ENCODE assay signal across 16 mouse cellular contexts in genomic region chr3:26640321-26641075, GRCm38 (mm10). TPM values are rescaled to one million over a fixed set of nuclear protein-coding genes. Genes with fewer than 3 reads are reported as not detected.
DNase-seq lines count a peak whose midpoint lies in the region; ATAC-seq and TF ChIP-seq lines count a peak whose summit lies in the region.
"Had no signal": no experiment of that assay in that cellular context is flagged by ENCODE, and none has a peak within 500 bp of the region (broad histone marks: within the 10 kb centered on the region; RNA-seq: fewer than 3 reads in every experiment).

No protein-coding gene starts in this region.

- WGBS in embryonic facial prominence, embryonic 11.5 days, result 72% methylated on average over 8 of the region's 8 CpGs
- WGBS in embryonic facial prominence, embryonic 10.5 days, result 73% methylated on average over 8 of the region's 8 CpGs
- WGBS in hindbrain, embryonic 16.5 days, result 45% methylated on average over 8 of the region's 8 CpGs

- no peak for TF ChIP-seq CTCF in testis, adult 2 months (IDR thresholded peaks at IDR 0.05; ENCODE audit: control insufficient read depth, insufficient read depth, insufficient replicate concordance, low read depth, low read length)

- no peaks in the 10 kb centered on the region for H3K9me3 ChIP-seq in embryonic facial prominence, embryonic 11.5 days (replicated peaks; ENCODE audit: control insufficient read depth, low read length)
- no peaks in the 10 kb centered on the region for H3K9me3 ChIP-seq in embryonic facial prominence, embryonic 10.5 days
- no peaks in the 10 kb centered on the region for H3K9me3 ChIP-seq in hindbrain, embryonic 16.5 days (ENCODE audit: control insufficient read depth, low read length)

- no peaks in the 10 kb centered on the region for H3K4me1 ChIP-seq in embryonic facial prominence, embryonic 11.5 days (ENCODE audit: control insufficient read depth, insufficient read depth, low read length)
- H3K4me1 ChIP-seq in embryonic facial prominence, embryonic 10.5 days, result peaks cover 4% of the 10 kb centered on the region; the same call in 1 of the 2 replicates
- H3K4me1 ChIP-seq in testis, adult 2 months (ENCODE audit: control insufficient read depth, insufficient read depth, low read length), result peaks cover 2% of the 10 kb centered on the region
- peaks cover 9% of the 10 kb centered on the region for H3K4me1 ChIP-seq in hindbrain, embryonic 16.5 days (ENCODE audit: control insufficient read depth, insufficient read depth, low read depth, low read length)
- H3K4me1 ChIP-seq: liver, embryonic 15.5 days had no signal

- no peak overlapping the region for H3K4me2 ChIP-seq in embryonic facial prominence, embryonic 11.5 days (ENCODE audit: low read depth, low read length)
- no peak overlapping the region for H3K4me2 ChIP-seq in hindbrain, embryonic 16.5 days (ENCODE audit: low read length)
- H3K4me2 ChIP-seq: heart, embryonic 11.5 days; liver, embryonic 15.5 days had no signal

- H3K27ac ChIP-seq in embryonic facial prominence, embryonic 11.5 days (replicated peaks; ENCODE audit: low read depth, low read length), result no peak overlapping the region
- H3K27ac ChIP-seq in embryonic facial prominence, embryonic 10.5 days (replicated peaks), result no peak overlapping the region
- no peak overlapping the region for H3K27ac ChIP-seq in testis, adult 2 months (ENCODE audit: control insufficient read depth, insufficient read depth, low read depth, low read length)
- no peak overlapping the region for H3K27ac ChIP-seq in hindbrain, embryonic 16.5 days (ENCODE audit: low read depth, low read length)
- H3K27ac ChIP-seq: liver, embryonic 15.5 days had no signal

- DNase-seq in embryonic facial prominence, embryonic 11.5 days (ENCODE audit: low spot score), result no peak
- DNase-seq in embryonic facial prominence, embryonic 10.5 days (ENCODE audit: low spot score), result no peak
- DNase-seq in testis, postnatal 14 days (ENCODE audit: low spot score), result no peak
- DNase-seq in liver, result no peak
- DNase-seq in lung, postnatal 10 days, result no peak
- no peak for DNase-seq in right cerebral cortex, postnatal 25 days
- DNase-seq: adrenal gland, adult 8-10 months; kidney, adult 9 months; layer of hippocampus, adult 9-11 months; right cerebral cortex, postnatal 4 days had no signal

- no peak overlapping the region for H3K9ac ChIP-seq in embryonic facial prominence, embryonic 11.5 days (replicated peaks; ENCODE audit: low read length)
- no peak overlapping the region for H3K9ac ChIP-seq in hindbrain, embryonic 16.5 days (ENCODE audit: low read depth, low read length)
- H3K9ac ChIP-seq: liver, embryonic 15.5 days had no signal

- no peak overlapping the region for H3K4me3 ChIP-seq in embryonic facial prominence, embryonic 11.5 days (ENCODE audit: low read depth, low read length)
- H3K4me3 ChIP-seq in embryonic facial prominence, embryonic 10.5 days, result no peak overlapping the region
- H3K4me3 ChIP-seq in testis, adult 2 months (ENCODE audit: control insufficient read depth, low read depth, low read length), result peak overlapping the region; percentile 24; the same call in 1 of the 2 replicates
- H3K4me3 ChIP-seq in hindbrain, embryonic 16.5 days (ENCODE audit: low read length), result no peak overlapping the region
- H3K4me3 ChIP-seq: erythroblast, embryonic 14.5 days; liver, embryonic 15.5 days had no signal

- peak; percentile 34; the same call in 1 of the 2 replicates for ATAC-seq in embryonic facial prominence, embryonic 11.5 days (replicated peaks; ENCODE audit: insufficient number of reproducible peaks, low FRiP score, low TSS enrichment, low read depth)
- peak; percentile 31; the same call in 1 of the 2 replicates for ATAC-seq in hindbrain, embryonic 16.5 days

- no peak for TF ChIP-seq POLR2A in testis, adult 2 months (IDR thresholded peaks at IDR 0.05; ENCODE audit: control insufficient read depth, low read depth, low read length)

- H3K27me3 ChIP-seq in embryonic facial prominence, embryonic 11.5 days (ENCODE audit: control insufficient read depth, insufficient read depth, low read length), result no peaks in the 10 kb centered on the region
- no peaks in the 10 kb centered on the region for H3K27me3 ChIP-seq in embryonic facial prominence, embryonic 10.5 days (replicated peaks; ENCODE audit: low read depth, poor library complexity, severe bottlenecking)
- H3K27me3 ChIP-seq in testis, adult 2 months (ENCODE audit: control insufficient read depth, insufficient read depth, low read length), result no peaks in the 10 kb centered on the region
- H3K27me3 ChIP-seq in hindbrain, embryonic 16.5 days (replicated peaks; ENCODE audit: control insufficient read depth, insufficient read depth, low read length), result no peaks in the 10 kb centered on the region
- H3K27me3 ChIP-seq: liver, embryonic 15.5 days had no signal

- H3K36me3 ChIP-seq in embryonic facial prominence, embryonic 11.5 days (replicated peaks; ENCODE audit: control insufficient read depth, insufficient read depth, low read depth, low read length), result no peaks in the 10 kb centered on the region
- H3K36me3 ChIP-seq in embryonic facial prominence, embryonic 10.5 days (replicated peaks), result no peaks in the 10 kb centered on the region
- no peaks in the 10 kb centered on the region for H3K36me3 ChIP-seq in testis, adult 2 months (ENCODE audit: control insufficient read depth, insufficient read depth, low read length)
- H3K36me3 ChIP-seq in hindbrain, embryonic 16.5 days (ENCODE audit: control insufficient read depth, insufficient read depth, low read length), result no peaks in the 10 kb centered on the region
- H3K36me3 ChIP-seq: liver, embryonic 15.5 days had no signal

RNA-seq across cellular contexts. Expression of gene Spata16, which starts 3.1 kb away (rescaled TPM):
- polyA plus RNA-seq in embryonic facial prominence, embryonic 11.5 days (2014; fragmentation: Nextera tagmentation; extraction: Ambion mirVana), result not detected in 2 replicates
- polyA plus RNA-seq in embryonic facial prominence, embryonic 10.5 days (2016; fragmentation: Nextera tagmentation; extraction: Ambion mirVana), result not detected in 2 replicates
- 144 and 158 TPM in 2 replicates for polyA plus RNA-seq in testis, adult 2 months (2012; rRNA removed)
- polyA plus RNA-seq in hindbrain, embryonic 16.5 days (2015; fragmentation: Nextera tagmentation; extraction: Ambion mirVana), result not detected in 2 replicates
- polyA plus RNA-seq: erythroblast, embryonic 14.5 days; heart, embryonic 11.5 days; liver, embryonic 15.5 days; urinary bladder, adult 2 months had no signal

Comparison
In these comparisons a context has a peak if more than half of its experiments do, and no peak if none do; other contexts are left out.
1. RNA of gene Spata16, which starts 3.1 kb away (polyA plus RNA-seq): 144 to 158 TPM in testis, adult 2 months; not detected in embryonic facial prominence, embryonic 11.5 days, not detected in embryonic facial prominence, embryonic 10.5 days and not detected in hindbrain, embryonic 16.5 days; every median in the first group is over 100 times any median in the second.